Mouse (Mus musculus) myocyte (in vitro differentiated cells): ENCODE data around the gene Gpr173. TPM values are rescaled to one million over a fixed set of nuclear protein-coding genes. Genes with fewer than 3 reads are reported as not detected.

ENCODE experiments used
- H3K27me3 ChIP-seq: one replicate; pipeline ENCODE4 v1.6.1; 2011; ENCODE audit not compliant: control insufficient read depth, insufficient read depth, insufficient read length
- H3K36me3 ChIP-seq: one replicate; pipeline ENCODE4 v1.6.1; 2011; ENCODE audit not compliant: control insufficient read depth, insufficient read depth
- H3K4me2 ChIP-seq: one replicate; pipeline ENCODE4 v1.6.1; 2011; ENCODE audit warnings: low read depth, control low read depth
- H3K4me3 ChIP-seq: one replicate; pipeline ENCODE4 v1.5.1; 2011; ENCODE audit warnings: mild to moderate bottlenecking, control low read depth, moderate library complexity
- H3K79me2 ChIP-seq: one replicate; pipeline ENCODE4 v1.6.1; 2011; ENCODE audit not compliant: control insufficient read depth, insufficient read depth
- H3ac ChIP-seq: one replicate; pipeline ENCODE4 v1.6.1; 2011; ENCODE audit not compliant: control insufficient read depth, insufficient read length
- CEBPB ChIP-seq: IDR thresholded peaks from 2 replicates; pipeline ENCODE4 v1.6.1; 2011; ENCODE audit warnings: mild to moderate bottlenecking, moderate library complexity; ENCODE audit not compliant: poor library complexity, insufficient read depth, severe bottlenecking
- E2F4 ChIP-seq: IDR thresholded peaks from one replicate; pipeline ENCODE4 v1.6.1; 2011; ENCODE audit warnings: mild to moderate bottlenecking, control low read depth, moderate library complexity; ENCODE audit not compliant: insufficient read depth
- MAX ChIP-seq: IDR thresholded peaks from one replicate; pipeline ENCODE4 v1.6.1; 2011; ENCODE audit warnings: low read depth, mild to moderate bottlenecking, control low read depth
- MYOD1 ChIP-seq, 3 experiments: IDR thresholded peaks; one replicate each; pipeline ENCODE4 v1.6.1; 2011; ENCODE audit warnings: control low read depth in 2 of 3, low read depth in 2 of 3, mild to moderate bottlenecking in 2 of 3, moderate library complexity in 1 of 3; ENCODE audit not compliant: insufficient read length in 2 of 3, control insufficient read depth in 1 of 3
- MYOG ChIP-seq, 3 experiments: IDR thresholded peaks; one replicate each; pipeline ENCODE4 v1.6.1; 2011; ENCODE audit warnings: control low read depth in 2 of 3, low read depth in 2 of 3, mild to moderate bottlenecking in 2 of 3; ENCODE audit not compliant: insufficient read length in 2 of 3, control insufficient read depth in 1 of 3, insufficient read depth in 1 of 3
- POLR2A ChIP-seq: IDR thresholded peaks from one replicate; pipeline ENCODE4 v1.6.1; 2011; ENCODE audit warnings: low read depth, mild to moderate bottlenecking, control low read depth, moderate library complexity; ENCODE audit not compliant: insufficient read length
- POLR2AphosphoS2 ChIP-seq: IDR thresholded peaks from one replicate; pipeline ENCODE4 v1.6.1; 2011; ENCODE audit warnings: low read depth, control low read depth; ENCODE audit not compliant: insufficient read length
- REST ChIP-seq: IDR thresholded peaks from one replicate; pipeline ENCODE4 v1.6.1; 2011; ENCODE audit warnings: mild to moderate bottlenecking, control low read depth, moderate library complexity; ENCODE audit not compliant: insufficient read depth, insufficient read length
- SRF ChIP-seq: IDR thresholded peaks from one replicate; pipeline ENCODE4 v1.6.1; 2011; ENCODE audit warnings: low read depth; ENCODE audit not compliant: control insufficient read depth, insufficient read length
- TCF12 ChIP-seq: IDR thresholded peaks from one replicate; pipeline ENCODE4 v1.6.1; 2011; ENCODE audit warnings: mild to moderate bottlenecking, control low read depth; ENCODE audit not compliant: poor library complexity, insufficient read depth, severe bottlenecking
- TCF3 ChIP-seq: IDR thresholded peaks from one replicate; pipeline ENCODE4 v1.6.1; 2011; ENCODE audit warnings: low read depth, control low read depth; ENCODE audit not compliant: insufficient read length
- USF1 ChIP-seq: IDR thresholded peaks from one replicate; pipeline ENCODE4 v1.6.1; 2011; ENCODE audit warnings: low read depth, mild to moderate bottlenecking, control low read depth, moderate library complexity
- polyA plus RNA-seq: library from polyadenylated mRNA; unstranded; fragments of >200 nt; fragmentation: generic; extraction: Trizol; gene quantifications from one replicate; pipeline ENCODE4 v1.2.1, GENCODE M21; 2012; ENCODE audit warnings: missing spikeins

The Gpr173 gene
- polyA plus RNA-seq, 1 experiment: 2.7 TPM

GRCm38 (mm10) chrX:152352553-152353153 lies 15.9 kb downstream of the Gpr173 start:
- Histone ChIP-seq H3K4me2 (no peak overlapping the region), H3K27me3 (no peaks in the 10 kb centered on the region), H3K4me3 (no peak overlapping the region), H3K79me2 (no peaks in the 10 kb centered on the region), H3K36me3 (no peaks in the 10 kb centered on the region), H3ac (no peak overlapping the region)
- TF ChIP-seq TCF12 (no peak), MYOG (IDR thresholded peaks at IDR 0.05; ENCODE audit: control insufficient read depth in 1 of 3, insufficient read depth in 1 of 3, insufficient read length in 2 of 3, low read depth in 2 of 3) (no peak), CEBPB (no peak), USF1 (no peak), SRF (no peak), POLR2A (no peak), E2F4 (no peak), TCF3 (no peak), POLR2AphosphoS2 (no peak), REST (no peak), MYOD1 (IDR thresholded peaks at IDR 0.05; ENCODE audit: control insufficient read depth in 1 of 3, insufficient read length in 2 of 3, low read depth in 2 of 3) (no peak), MAX (no peak)

- no peak overlapping the region for H3K4me3 ChIP-seq
- no peak overlapping the region for H3ac ChIP-seq
- H3K36me3 ChIP-seq: no peaks in the 10 kb centered on the region
- no peaks in the 10 kb centered on the region for H3K79me2 ChIP-seq
- TF ChIP-seq MAX (no peak), CEBPB (no peak), REST (no peak), MYOD1 (IDR thresholded peaks at IDR 0.05; ENCODE audit: control insufficient read depth in 1 of 3, insufficient read length in 2 of 3, low read depth in 2 of 3) (no peak), E2F4 (no peak), POLR2A (no peak), TCF3 (no peak), MYOG (IDR thresholded peaks at IDR 0.05; ENCODE audit: control insufficient read depth in 1 of 3, insufficient read depth in 1 of 3, insufficient read length in 2 of 3, low read depth in 2 of 3) (no peak), POLR2AphosphoS2 (no peak), SRF (no peak), TCF12 (no peak), USF1 (no peak)
- H3K27me3 ChIP-seq: no peaks in the 10 kb centered on the region
- H3K4me2 ChIP-seq: no peak overlapping the region
Observed at GRCm38 (mm10) chrX:152347041-152347440, 21.5 kb downstream of the Gpr173 start.

GRCm38 (mm10) chrX:152346587-152346986 lies 21.9 kb downstream of the Gpr173 start:
- no peaks in the 10 kb centered on the region for H3K27me3 ChIP-seq
- H3K4me2 ChIP-seq: no peak overlapping the region
- H3K36me3 ChIP-seq: no peaks in the 10 kb centered on the region
- TF ChIP-seq MAX: no peak
- no peak overlapping the region for H3K4me3 ChIP-seq
- peaks cover 3% of the 10 kb centered on the region for H3K79me2 ChIP-seq
- H3ac ChIP-seq: no peak overlapping the region

- Histone ChIP-seq H3ac (no peak overlapping the region), H3K36me3 (peaks cover 6% of the 10 kb centered on the region), H3K27me3 (no peaks in the 10 kb centered on the region), H3K4me2 (peak overlapping the region; percentile 71), H3K79me2 (peaks cover 16% of the 10 kb centered on the region), H3K4me3 (peak overlapping the region; percentile 45)
- TF ChIP-seq REST: no peak
- TF ChIP-seq TCF12: no peak
- TF ChIP-seq USF1: no peak
- TF ChIP-seq MYOG (IDR thresholded peaks at IDR 0.05; ENCODE audit: control insufficient read depth in 1 of 3, insufficient read depth in 1 of 3, insufficient read length in 2 of 3, low read depth in 2 of 3): no peak
- TF ChIP-seq POLR2AphosphoS2: no peak
- TF ChIP-seq MYOD1 (IDR thresholded peaks at IDR 0.05; ENCODE audit: control insufficient read depth in 1 of 3, insufficient read length in 2 of 3, low read depth in 2 of 3): no peak
- TF ChIP-seq POLR2A: no peak
- TF ChIP-seq MAX: no peak
- no peak for TF ChIP-seq SRF
Observed at GRCm38 (mm10) chrX:152342903-152343302, 25.6 kb downstream of the Gpr173 start.

- peak within 1 kb of the TSS; percentile 38 for H3ac ChIP-seq
- H3K79me2 ChIP-seq: peaks cover 16% of the 10 kb centered on the region
- peak within 1 kb of the TSS; percentile 75 for H3K4me2 ChIP-seq
- TF ChIP-seq SRF (peak; percentile 69), REST (peak; percentile 50), POLR2A (peak; percentile 99), MAX (no peak), CEBPB (no peak), TCF12 (no peak), POLR2AphosphoS2 (peak; percentile 98)
- H3K36me3 ChIP-seq: peaks cover 6% of the 10 kb centered on the region
- H3K4me3 ChIP-seq: peak within 1 kb of the TSS; percentile 45
- H3K27me3 ChIP-seq: no peaks in the 10 kb centered on the region
Observed at GRCm38 (mm10) chrX:152342358-152342901, 26.1 kb downstream of the Gpr173 start, which contains the start of gene Tspyl2. TSS of gene Tspyl2 (minus strand) at chrX:152342425.
